Mouse (Mus musculus) megakaryocyte, embryonic 14.5 days (primary cell): ENCODE data around the gene Arhgef11.

Experiments
- FLI1 ChIP-seq: IDR thresholded peaks from 2 replicates; pipeline ENCODE4 v1.6.1; 2012; ENCODE audit warnings: low read length, inconsistent platforms, mixed read lengths
- GATA1 ChIP-seq: IDR thresholded peaks from 3 replicates; pipeline ENCODE4 v1.6.1; 2012; ENCODE audit warnings: mixed read lengths, low read length, inconsistent platforms, borderline replicate concordance

DNA sequence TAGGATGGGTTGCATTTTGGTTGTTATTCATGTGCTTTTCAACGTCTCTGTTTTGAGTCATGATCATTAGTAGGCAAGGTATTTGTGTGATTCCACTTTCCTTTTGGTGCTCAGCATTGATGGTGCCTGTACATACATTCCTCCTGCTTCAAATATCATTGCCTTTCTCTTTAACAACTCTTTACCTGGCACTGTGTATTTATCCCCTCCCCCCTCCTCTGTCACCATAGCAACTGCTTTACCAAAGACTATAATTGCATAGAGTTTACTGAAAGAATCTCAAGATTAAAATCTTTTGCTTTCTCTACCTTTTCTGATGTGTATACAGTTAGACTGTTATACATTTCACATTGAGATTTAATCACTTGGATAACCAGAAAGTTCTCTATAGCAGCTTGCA lies 26.1 kb downstream of the Arhgef11 start:
- TF ChIP-seq GATA1: no peak
- TF ChIP-seq FLI1: no peak
